Mouse (Mus musculus): Measurements from ENCODE around the gene Mark3. TPM values are rescaled to one million over a fixed set of nuclear protein-coding genes. Genes with fewer than 3 reads are reported as not detected.

The Mark3 gene
- total RNA-seq, 2 experiments from 2014 or later: 126 to 133 TPM

- DNase-seq (ENCODE audit: low spot score in 2 of 2): peak in 1 of 2 experiments; percentile 74
Measured at GRCm38 (mm10) chr12:111694880-111695804, 120.8 kb downstream of the Mark3 start.

- peak; percentile 78 to 79 for DNase-seq (ENCODE audit: low spot score in 2 of 2)
Measured at GRCm38 (mm10) chr12:111696239-111696638, 121.9 kb downstream of the Mark3 start.

- DNase-seq (ENCODE audit: low spot score in 2 of 2): no peak
Measured at GRCm38 (mm10) chr12:111697708-111698107, 123.4 kb downstream of the Mark3 start.

- no peak for DNase-seq (ENCODE audit: low spot score in 2 of 2)
Measured at GRCm38 (mm10) chr12:111698346-111698913, 124.1 kb downstream of the Mark3 start.

GRCm38 (mm10) chr12:111699542-111699941 is 125.2 kb downstream of the Mark3 start:
- DNase-seq (ENCODE audit: low spot score in 2 of 2): no peak

GRCm38 (mm10) chr12:111700920-111701458 is 126.7 kb downstream of the Mark3 start:
- no peak for DNase-seq (ENCODE audit: low spot score in 2 of 2)

GRCm38 (mm10) chr12:111703301-111703700 is 129.0 kb downstream of the Mark3 start:
- DNase-seq (ENCODE audit: low spot score in 2 of 2): no peak

- DNase-seq (ENCODE audit: low spot score in 2 of 2): no peak
Measured at GRCm38 (mm10) chr12:111704609-111705008, 130.3 kb downstream of the Mark3 start.

GRCm38 (mm10) chr12:111705186-111705973 is 131.1 kb downstream of the Mark3 start:
- no peak for DNase-seq (ENCODE audit: low spot score in 2 of 2)

Other genes with a start within 250 kb of the Mark3 start
- 100 to 1,000 TPM; 117 to 125 TPM for gene Cdc42bpb, start 196.8 kb upstream of the Mark3 start, total RNA-seq (2021)
- 1 to 10 TPM in 1 of 2 experiments, under 1 TPM in 1; 0.62 to 1.8 TPM for gene Lbhd2, start 167.7 kb upstream of the Mark3 start, total RNA-seq (2021)
- gene Exoc3l4, start 157.5 kb upstream of the Mark3 start, total RNA-seq (2021): 1 to 10 TPM; 1.2 to 2.3 TPM
- 1 to 10 TPM in 1 of 2 experiments, under 1 TPM in 1; 0.55 to 1.2 TPM for gene Tnfaip2, start 132.1 kb upstream of the Mark3 start, total RNA-seq (2021)
- 1 to 10 TPM; 5.2 to 6.3 TPM for gene Gm266, start 88.7 kb upstream of the Mark3 start, total RNA-seq (2021)
- 100 to 1,000 TPM; 218 to 276 TPM for gene Eif5, start 36.5 kb upstream of the Mark3 start, total RNA-seq (2021)
- gene Ckb, start 97.8 kb downstream of the Mark3 start, total RNA-seq (2021): 1,000 to 10,000 TPM; 1,245 to 1,280 TPM
- gene Trmt61a, start 103.6 kb downstream of the Mark3 start, total RNA-seq (2021): 10 to 100 TPM; 15.6 to 17.5 TPM
- gene Bag5, start 138.7 kb downstream of the Mark3 start, total RNA-seq (2021): 10 to 100 TPM; 42.0 to 44.4 TPM
- 10 to 100 TPM; 38.5 to 40.0 TPM for gene Apopt1, start 138.7 kb downstream of the Mark3 start, total RNA-seq (2021)
- gene Klc1, start 184.3 kb downstream of the Mark3 start, total RNA-seq (2021): 100 to 1,000 TPM; 826 to 832 TPM
- gene Xrcc3, start 239.3 kb downstream of the Mark3 start, total RNA-seq (2021): 1 to 10 TPM; 3.0 to 3.9 TPM
- 10 to 100 TPM; 17.3 to 20.4 TPM for gene Zfyve21, start 239.6 kb downstream of the Mark3 start, total RNA-seq (2021)

All from layer of hippocampus, postnatal 14 days (tissue).